Comparison of ENCODE assay signal across 8 mouse cellular contexts in the genomic region with DNA sequence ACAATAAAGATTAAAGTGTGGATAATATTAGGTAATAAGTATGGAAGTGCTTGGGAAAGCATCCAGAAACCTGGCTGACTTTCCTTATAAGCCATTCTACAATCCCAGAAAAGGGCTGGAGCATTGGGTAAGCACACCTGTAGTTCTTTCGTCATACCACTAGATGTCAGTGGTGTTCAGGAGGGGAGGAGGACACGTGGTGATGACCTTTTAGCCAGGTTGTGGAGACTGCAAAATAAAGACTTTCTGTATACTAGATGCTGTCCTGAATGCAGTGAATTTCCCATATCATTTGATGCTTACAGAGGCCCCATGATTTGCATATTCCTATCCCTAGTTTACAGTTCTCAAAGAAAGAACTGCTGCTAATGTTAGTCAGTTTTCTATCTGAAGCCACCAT.
A peak's percentile ranks its signal among the peaks of the same experiment; 100 is the strongest.
DNase-seq lines count a peak whose midpoint lies in the region; ATAC-seq and TF ChIP-seq lines count a peak whose summit lies in the region.

No protein-coding gene starts in this region.

- H3K27ac ChIP-seq in kidney, postnatal 0 days: no peak overlapping the region

- no peaks in the 10 kb centered on the region for H3K36me3 ChIP-seq in kidney, postnatal 0 days (ENCODE audit: insufficient read depth, low read length)

- no peak overlapping the region for H3K4me3 ChIP-seq in kidney, postnatal 0 days (replicated peaks; ENCODE audit: low read depth, low read length)

- H3K4me2 ChIP-seq in kidney, postnatal 0 days (ENCODE audit: low read length): no peak overlapping the region

- no peaks in the 10 kb centered on the region for H3K27me3 ChIP-seq in kidney, postnatal 0 days (ENCODE audit: insufficient read depth, low read length)

- no peak for ATAC-seq in kidney, postnatal 0 days (replicated peaks; ENCODE audit: low FRiP score, low read depth)

- peak; percentile 97 for TF ChIP-seq CTCF in kidney, postnatal 0 days (IDR thresholded peaks at IDR 0.05; ENCODE audit: low read depth)

- no peaks in the 10 kb centered on the region for H3K4me1 ChIP-seq in kidney, postnatal 0 days (replicated peaks; ENCODE audit: insufficient read depth, low read length)

- H3K9ac ChIP-seq in kidney, postnatal 0 days (ENCODE audit: low read depth, low read length): no peak overlapping the region

- H3K9me3 ChIP-seq in kidney, postnatal 0 days (replicated peaks; ENCODE audit: low read length): no peaks in the 10 kb centered on the region

- 4% methylated on average over 2 of the region's 2 CpGs for WGBS in kidney, postnatal 0 days

- peak; percentile 19 to 80 for DNase-seq in adrenal gland, adult (ENCODE audit: inconsistent age in 2 of 2, low spot score in 1 of 2)
- no peak for DNase-seq in adrenal gland, postnatal 4 days (ENCODE audit: low spot score in 2 of 2)
- DNase-seq in ovary, postnatal 14 days (ENCODE audit: low spot score): peak; percentile 27
- no peak for DNase-seq in ovary, postnatal 10 days (ENCODE audit: low spot score)
- DNase-seq in embryo, embryonic 11.5 days (ENCODE audit: low read depth, low spot score): peak; percentile 42
- DNase-seq in kidney, postnatal 0 days (ENCODE audit: low spot score): peak; percentile 87
- DNase-seq in retina, adult 2 months (ENCODE audit: low read depth, low spot score): peak; percentile 25
- DNase-seq in spleen, adult 12 weeks (ENCODE audit: low spot score): no peak

Comparison
In these comparisons a context has a peak if more than half of its experiments do, and no peak if none do; other contexts are left out.
1. DNase-seq: peak in adrenal gland, adult (2 of 2), ovary, postnatal 14 days (single experiment), embryo, embryonic 11.5 days (single experiment), kidney, postnatal 0 days (single experiment) and retina, adult 2 months (single experiment); none in adrenal gland, postnatal 4 days (0 of 2), ovary, postnatal 10 days (single experiment) and spleen, adult 12 weeks (single experiment).